Mouse (Mus musculus) erythroblast, embryonic 14.5 days (primary cell): Measurements from ENCODE around the gene Dapk3.

ENCODE experiments used
- GATA1 ChIP-seq: IDR thresholded peaks from 2 replicates; pipeline ENCODE4 v1.6.1; 2012; ENCODE audit warnings: low read length, inconsistent platforms, mixed read lengths
- TAL1 ChIP-seq: IDR thresholded peaks from 3 replicates; pipeline ENCODE4 v1.6.1; 2012; ENCODE audit warnings: low read length, inconsistent platforms, mixed read lengths

GRCm38 (mm10) chr10:81201807-81202758, 19.3 kb downstream of the Dapk3 start, which contains the start of gene Nmrk2:
- TF ChIP-seq GATA1 (no peak), TAL1 (no peak)
